Mouse (Mus musculus) splenic B cell, adult 2 months (primary cell): ENCODE results near the gene Scn8a.

Source experiments
- DNase-seq: peaks from one replicate; pipeline ENCODE4 v3.0.0-alpha.2; 2011; ENCODE audit warnings: low read depth, low spot score
- H3K27me3 ChIP-seq: 2 replicates; pipeline ENCODE4 v1.6.1; 2012; ENCODE audit warnings: mild to moderate bottlenecking, low read length, moderate library complexity, mixed read lengths; ENCODE audit not compliant: control insufficient read depth, poor library complexity, insufficient read depth, severe bottlenecking
- H3K36me3 ChIP-seq: 2 replicates; pipeline ENCODE4 v1.6.1; 2012; ENCODE audit warnings: mild to moderate bottlenecking, low read length, moderate library complexity, mixed read lengths; ENCODE audit not compliant: control insufficient read depth, poor library complexity, insufficient read depth, severe bottlenecking

Scn8a gene

GRCm38 (mm10) chr15:100860856-100861255, 8.8 kb upstream of the Scn8a start:
- Histone ChIP-seq H3K27me3 (no peaks in the 10 kb centered on the region), H3K36me3 (no peaks in the 10 kb centered on the region)
- no peak for DNase-seq

- Histone ChIP-seq H3K27me3 (peaks cover 3% of the 10 kb centered on the region), H3K36me3 (no peaks in the 10 kb centered on the region)
- DNase-seq, result no peak
Measured at GRCm38 (mm10) chr15:100865556-100865955, 4.1 kb upstream of the Scn8a start.

- DNase-seq, result peak; percentile 45
- Histone ChIP-seq H3K27me3 (peaks cover 4% of the 10 kb centered on the region), H3K36me3 (no peaks in the 10 kb centered on the region)
Measured at GRCm38 (mm10) chr15:100870001-100870774, 530 bp downstream of the Scn8a start.

GRCm38 (mm10) chr15:100870775-100871106, 1.1 kb downstream of the Scn8a start:
- peaks cover 4% of the 10 kb centered on the region for H3K27me3 ChIP-seq
- no peak for DNase-seq
- H3K36me3 ChIP-seq, result no peaks in the 10 kb centered on the region

- Histone ChIP-seq H3K36me3 (no peaks in the 10 kb centered on the region), H3K27me3 (peaks cover 4% of the 10 kb centered on the region)
- no peak for DNase-seq
Measured at GRCm38 (mm10) chr15:100871107-100872011, 1.7 kb downstream of the Scn8a start.

GRCm38 (mm10) chr15:100873155-100873554, 3.5 kb downstream of the Scn8a start:
- Histone ChIP-seq H3K36me3 (no peaks in the 10 kb centered on the region), H3K27me3 (peaks cover 3% of the 10 kb centered on the region; the same call in 1 of the 2 replicates)
- DNase-seq, result peak; percentile 70

GRCm38 (mm10) chr15:100879073-100879472, 9.4 kb downstream of the Scn8a start:
- Histone ChIP-seq H3K36me3 (no peaks in the 10 kb centered on the region), H3K27me3 (no peaks in the 10 kb centered on the region)
- no peak for DNase-seq

GRCm38 (mm10) chr15:100881385-100881784, 11.7 kb downstream of the Scn8a start:
- Histone ChIP-seq H3K36me3 (no peaks in the 10 kb centered on the region), H3K27me3 (no peaks in the 10 kb centered on the region)
- no peak for DNase-seq

GRCm38 (mm10) chr15:100884481-100884880, 14.8 kb downstream of the Scn8a start:
- H3K27me3 ChIP-seq, result no peaks in the 10 kb centered on the region; the same call in 1 of the 2 replicates
- no peaks in the 10 kb centered on the region for H3K36me3 ChIP-seq
- DNase-seq, result no peak

GRCm38 (mm10) chr15:100891962-100892361, 22.3 kb downstream of the Scn8a start:
- H3K27me3 ChIP-seq, result no peaks in the 10 kb centered on the region
- no peaks in the 10 kb centered on the region for H3K36me3 ChIP-seq
- DNase-seq, result no peak

- H3K27me3 ChIP-seq, result no peaks in the 10 kb centered on the region
- no peaks in the 10 kb centered on the region for H3K36me3 ChIP-seq
- DNase-seq, result no peak
Measured at GRCm38 (mm10) chr15:100896502-100896901, 26.8 kb downstream of the Scn8a start.

- H3K36me3 ChIP-seq, result no peaks in the 10 kb centered on the region
- DNase-seq, result no peak
- H3K27me3 ChIP-seq, result no peaks in the 10 kb centered on the region
Measured at GRCm38 (mm10) chr15:100903811-100904210, 34.2 kb downstream of the Scn8a start.

GRCm38 (mm10) chr15:100905006-100905405, 35.3 kb downstream of the Scn8a start:
- Histone ChIP-seq H3K27me3 (no peaks in the 10 kb centered on the region), H3K36me3 (no peaks in the 10 kb centered on the region)
- DNase-seq, result peak; percentile 66

- no peaks in the 10 kb centered on the region for H3K27me3 ChIP-seq
- peak; percentile 14 for DNase-seq
- no peaks in the 10 kb centered on the region for H3K36me3 ChIP-seq
Measured at GRCm38 (mm10) chr15:100905751-100906150, 36.1 kb downstream of the Scn8a start.

GRCm38 (mm10) chr15:100908817-100909216, 39.2 kb downstream of the Scn8a start:
- Histone ChIP-seq H3K36me3 (no peaks in the 10 kb centered on the region), H3K27me3 (no peaks in the 10 kb centered on the region)
- DNase-seq, result no peak
